Mouse (Mus musculus) layer of hippocampus, adult 11-12 months (tissue): ENCODE data around the gene Igf2r.
"Not testable (repeated sequence)": the region's sequence is repeated elsewhere in the genome, so short reads cannot be mapped to it uniquely, and the experiment has no call there.

Experiments
- DNase-seq: peaks from one replicate; pipeline ENCODE4 v3.0.0; 2022; ENCODE audit warnings: low spot score

Igf2r gene

DNA sequence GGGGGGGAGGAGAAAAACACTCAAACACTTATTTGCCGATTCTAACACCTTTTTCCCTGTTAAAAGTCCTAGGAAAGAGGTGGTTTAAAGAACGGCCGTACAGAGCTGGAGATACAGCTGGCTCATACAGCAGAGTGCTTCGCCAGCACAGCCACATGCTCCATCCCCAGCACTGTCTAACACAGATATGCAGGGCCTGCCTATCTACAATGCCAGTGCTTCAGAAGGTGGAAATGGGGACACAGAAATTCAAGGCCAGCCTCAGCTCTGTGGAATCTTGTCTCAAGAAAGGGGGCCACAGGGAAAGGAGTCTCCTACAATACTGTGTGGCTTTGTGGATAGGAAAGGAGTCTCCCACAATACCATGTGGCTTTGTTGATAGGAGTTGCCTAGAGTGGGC, 52.0 kb downstream of the Igf2r start:
- DNase-seq: no peak

DNA sequence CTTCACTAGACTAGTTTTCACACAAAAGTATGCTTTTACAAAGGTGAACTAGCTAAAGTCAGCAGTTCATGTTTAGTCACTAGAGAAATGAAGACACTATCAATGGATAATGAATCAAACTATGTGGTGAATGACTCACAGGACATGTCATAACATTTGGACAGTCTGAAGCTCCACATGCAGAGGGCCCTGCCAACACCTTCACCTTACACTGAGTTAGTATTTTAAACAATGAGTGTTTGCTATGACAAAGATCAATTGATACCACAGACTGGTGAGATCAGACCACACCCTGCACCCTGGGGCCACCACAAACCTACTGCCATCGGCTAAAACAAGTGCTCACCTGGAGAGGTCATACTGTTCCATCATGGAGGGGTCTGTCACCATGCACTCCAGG, 54.4 kb downstream of the Igf2r start:
- no peak for DNase-seq

DNA sequence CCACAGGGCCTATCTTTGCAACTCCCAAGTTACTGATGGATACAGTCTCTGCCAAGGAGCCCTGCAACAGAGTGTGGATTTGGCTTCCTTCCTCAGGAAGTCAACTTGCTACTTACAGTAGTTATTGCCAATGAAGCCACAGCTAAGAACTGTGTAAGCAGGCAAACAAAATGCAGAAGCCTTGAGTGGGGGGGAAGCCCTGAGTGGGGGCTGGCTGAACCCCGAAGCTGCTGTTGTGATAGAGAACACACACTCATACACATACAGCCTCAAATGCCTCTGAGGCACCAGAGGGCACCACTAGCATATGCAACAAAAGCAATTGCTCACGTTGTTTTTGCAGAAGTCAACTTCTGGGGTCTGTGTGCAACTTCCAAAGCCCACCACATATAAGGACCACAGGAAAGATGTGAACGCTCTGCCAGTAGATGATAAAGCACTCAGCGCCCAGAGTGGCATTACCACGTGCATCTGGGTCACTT, 55.3 kb downstream of the Igf2r start:
- DNase-seq: no peak

DNA sequence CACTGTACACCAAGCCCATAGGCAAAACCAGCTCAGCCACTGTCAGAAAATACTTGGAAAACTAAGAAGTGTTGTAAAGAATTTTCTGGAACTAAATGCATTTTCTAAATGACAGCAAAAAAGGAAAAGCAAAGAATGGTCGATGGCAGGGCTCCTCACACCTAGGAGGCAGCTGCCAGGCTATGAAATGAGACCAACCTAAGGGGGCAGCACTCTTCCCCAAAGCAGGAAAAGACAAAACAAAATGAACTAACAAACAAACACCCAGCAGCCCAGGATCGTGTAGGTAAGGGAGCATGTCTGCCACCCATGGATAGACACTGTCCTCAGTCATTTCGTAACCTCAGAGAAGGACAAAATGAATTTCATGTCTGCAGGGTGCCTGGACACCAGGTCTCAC, 56.5 kb downstream of the Igf2r start:
- DNase-seq: no peak

DNA sequence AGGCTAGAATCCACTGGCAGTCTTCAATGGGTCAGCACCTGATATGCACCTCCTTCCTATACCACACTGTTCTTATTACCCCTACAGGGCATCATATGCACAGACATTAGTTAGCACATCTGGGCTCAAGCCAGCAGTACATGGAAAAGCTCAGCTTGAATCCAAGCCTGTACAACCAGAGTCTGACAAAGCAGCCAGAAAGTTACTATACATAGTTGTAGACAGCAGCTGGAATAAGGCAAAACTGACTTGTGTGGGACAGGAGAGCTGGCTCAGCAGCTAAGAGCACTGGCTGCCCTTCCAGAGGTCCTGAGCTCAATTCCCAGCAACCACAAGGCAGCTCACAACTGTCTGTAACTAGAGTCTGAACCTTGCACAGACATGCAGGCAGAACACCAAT, 57.3 kb downstream of the Igf2r start:
- DNase-seq: no peak

DNA sequence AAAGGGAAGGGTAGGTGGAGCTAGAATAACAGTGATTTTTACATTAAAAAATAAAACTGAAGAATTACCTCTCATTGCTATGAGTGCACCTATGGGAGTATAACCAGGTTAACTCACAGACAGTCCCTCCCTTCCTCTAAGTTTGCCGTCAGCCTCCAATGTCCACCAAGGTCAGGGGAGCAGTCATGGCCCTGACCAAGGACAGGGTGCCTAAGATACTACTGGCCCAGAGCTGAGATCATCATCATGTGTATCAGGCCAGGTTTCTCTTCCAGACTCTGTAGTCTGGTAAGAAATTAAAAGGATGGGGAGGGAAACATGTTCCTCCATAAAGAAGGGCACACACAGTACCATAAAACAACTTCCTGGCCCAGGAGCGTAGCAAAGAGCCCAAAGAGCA, 58.5 kb downstream of the Igf2r start:
- DNase-seq: no peak

DNA sequence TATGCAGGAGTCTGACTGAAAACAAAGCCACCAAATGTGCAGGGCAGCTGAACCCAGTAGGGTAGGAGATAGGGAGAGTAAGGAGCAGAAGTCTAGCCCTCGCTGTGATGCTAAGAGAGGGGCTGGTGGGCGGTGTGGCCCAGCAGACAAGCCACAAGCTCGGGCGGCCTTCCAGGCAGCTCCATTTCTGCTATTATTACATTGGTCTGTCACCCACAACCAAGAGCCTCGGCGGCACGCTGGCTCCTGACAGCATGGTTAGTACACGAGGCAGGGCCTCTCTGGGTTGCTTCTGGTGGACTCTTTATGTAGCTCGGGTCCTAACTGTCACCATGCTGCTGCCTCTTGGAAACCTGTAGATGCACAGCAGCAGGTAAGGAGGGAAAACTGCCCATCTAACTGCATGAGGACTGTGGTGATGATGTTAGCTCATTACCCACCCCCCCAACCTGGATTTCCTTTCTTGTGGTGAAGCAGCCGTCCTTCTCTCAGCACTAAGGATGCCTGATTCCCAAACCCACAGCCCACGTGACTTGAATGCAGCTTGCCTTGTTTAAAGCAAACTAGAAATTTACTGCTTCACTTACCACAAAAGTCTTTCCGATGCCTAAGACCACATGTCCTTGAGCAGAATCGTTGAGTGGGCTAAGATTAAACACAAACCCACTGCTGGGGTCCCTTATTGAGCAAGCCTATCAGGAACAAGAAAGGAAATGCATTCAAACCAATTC, 59.2 kb downstream of the Igf2r start:
- peak; percentile 17 for DNase-seq

DNA sequence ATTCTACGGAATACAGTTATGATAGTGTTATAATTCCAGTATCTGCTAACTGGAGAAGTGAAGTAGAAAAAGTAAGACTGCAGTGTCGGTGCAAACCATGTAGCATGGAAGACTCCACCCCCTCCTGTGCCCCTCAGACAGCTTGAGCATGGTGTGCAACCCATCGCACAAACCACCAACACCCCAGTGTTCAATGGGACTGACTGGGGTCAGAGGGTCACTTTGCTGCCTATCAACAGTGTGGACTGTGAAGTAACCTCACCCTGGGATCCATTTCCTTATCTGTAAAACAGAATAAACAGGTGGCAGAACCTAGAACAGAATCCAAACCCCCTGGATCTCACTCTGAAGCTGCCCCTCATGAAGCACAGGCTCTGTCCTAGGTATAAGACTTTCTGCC, 61.1 kb downstream of the Igf2r start:
- no peak for DNase-seq

DNA sequence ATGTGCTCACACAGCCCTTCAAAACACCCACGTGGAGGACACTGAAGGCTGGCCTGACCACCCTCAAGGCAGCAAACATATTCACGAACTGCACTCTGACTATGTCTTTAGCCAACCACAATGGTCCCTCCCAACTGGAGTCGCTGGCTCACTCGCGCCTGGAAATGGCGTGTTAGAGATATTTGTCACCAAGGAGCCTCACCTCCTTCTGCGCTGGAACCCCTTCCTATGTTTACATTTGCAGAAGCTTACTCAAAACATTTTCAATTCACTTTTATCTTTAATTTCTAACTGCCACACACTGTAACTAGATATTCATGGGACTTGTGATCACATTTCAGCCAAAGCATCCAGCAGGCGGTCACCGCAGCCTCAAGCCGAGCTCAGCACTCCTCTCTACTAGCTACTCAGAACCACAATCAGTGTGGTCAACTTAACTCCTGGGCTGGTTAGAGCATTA, 62.8 kb downstream of the Igf2r start:
- DNase-seq: no peak

DNA sequence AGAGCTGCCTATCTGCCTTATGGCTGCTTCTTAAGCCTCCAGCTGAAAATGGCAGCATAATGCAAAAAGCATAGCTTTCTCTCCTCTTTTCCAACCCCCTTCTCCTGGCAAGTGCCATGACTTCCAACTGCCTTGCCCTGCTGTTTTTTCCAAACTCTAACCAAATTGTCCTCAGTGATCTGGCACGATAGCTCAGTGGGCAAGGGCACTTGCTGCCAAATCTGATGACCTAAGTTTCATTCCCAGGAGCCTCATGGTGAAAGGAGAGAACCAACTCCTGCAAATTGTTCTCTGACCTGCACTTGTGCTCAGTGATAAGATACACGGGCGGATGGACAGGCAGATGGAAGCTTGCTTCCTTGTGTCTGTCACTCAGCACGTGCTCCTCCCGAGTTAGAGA, 66.6 kb downstream of the Igf2r start:
- DNase-seq: no peak

DNA sequence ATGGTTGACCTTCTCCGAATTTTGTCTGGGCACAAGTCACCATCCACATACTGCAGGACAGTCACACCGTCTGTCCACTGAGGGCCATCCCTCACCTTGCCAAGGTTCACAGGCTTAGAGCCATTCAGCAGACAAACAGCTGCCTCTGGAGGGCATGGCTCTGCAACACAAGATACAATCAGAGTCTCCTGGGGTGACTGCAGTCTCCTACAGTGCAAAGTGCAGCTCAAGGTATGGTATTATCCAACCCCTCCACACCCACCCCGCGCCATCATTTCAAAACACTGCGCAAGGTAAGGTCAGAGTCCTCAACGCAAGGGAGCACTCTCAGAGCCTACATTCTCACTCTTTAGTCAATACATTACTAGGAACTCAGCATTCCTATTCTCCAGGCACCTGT, 69.1 kb downstream of the Igf2r start:
- DNase-seq: no peak

DNA sequence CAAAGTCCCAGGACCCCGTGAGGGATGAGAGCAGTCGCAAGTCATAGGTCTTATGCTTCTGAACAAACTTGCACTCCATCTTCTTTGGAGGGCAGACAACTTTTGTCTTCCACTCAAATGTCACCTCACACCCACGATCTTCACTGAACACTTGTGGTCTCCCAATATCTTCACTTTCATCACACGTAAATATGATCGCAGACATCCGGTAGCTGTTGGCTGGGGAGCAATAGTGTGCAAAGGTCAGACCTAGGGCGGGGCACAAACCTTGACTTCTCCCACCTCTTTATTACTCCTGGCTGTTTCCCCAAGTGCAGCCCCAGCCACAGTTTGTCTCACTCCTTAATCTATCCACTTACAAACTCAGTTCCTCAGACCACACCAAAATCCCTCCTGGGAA, 77.6 kb downstream of the Igf2r start:
- no peak for DNase-seq

DNA sequence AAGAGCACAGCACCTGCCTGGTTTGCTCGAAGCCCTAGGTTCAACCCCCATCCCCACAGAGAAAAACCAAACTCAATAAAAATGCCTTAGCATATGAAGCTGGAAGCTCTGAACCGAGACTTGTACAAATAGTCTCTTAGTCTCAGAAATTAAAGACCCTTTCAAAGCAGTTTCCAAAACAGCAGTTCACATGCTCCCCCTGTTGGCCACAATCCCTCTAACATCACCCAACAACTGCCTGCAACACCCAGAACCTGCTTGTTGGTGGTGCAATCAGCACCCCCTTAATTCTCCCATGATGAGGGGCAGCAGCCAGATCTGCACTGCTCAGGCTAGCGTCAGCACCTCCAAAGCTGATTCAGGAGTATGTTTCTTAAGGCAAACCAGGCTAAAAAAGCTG, 79.9 kb downstream of the Igf2r start:
- no peak for DNase-seq

DNA sequence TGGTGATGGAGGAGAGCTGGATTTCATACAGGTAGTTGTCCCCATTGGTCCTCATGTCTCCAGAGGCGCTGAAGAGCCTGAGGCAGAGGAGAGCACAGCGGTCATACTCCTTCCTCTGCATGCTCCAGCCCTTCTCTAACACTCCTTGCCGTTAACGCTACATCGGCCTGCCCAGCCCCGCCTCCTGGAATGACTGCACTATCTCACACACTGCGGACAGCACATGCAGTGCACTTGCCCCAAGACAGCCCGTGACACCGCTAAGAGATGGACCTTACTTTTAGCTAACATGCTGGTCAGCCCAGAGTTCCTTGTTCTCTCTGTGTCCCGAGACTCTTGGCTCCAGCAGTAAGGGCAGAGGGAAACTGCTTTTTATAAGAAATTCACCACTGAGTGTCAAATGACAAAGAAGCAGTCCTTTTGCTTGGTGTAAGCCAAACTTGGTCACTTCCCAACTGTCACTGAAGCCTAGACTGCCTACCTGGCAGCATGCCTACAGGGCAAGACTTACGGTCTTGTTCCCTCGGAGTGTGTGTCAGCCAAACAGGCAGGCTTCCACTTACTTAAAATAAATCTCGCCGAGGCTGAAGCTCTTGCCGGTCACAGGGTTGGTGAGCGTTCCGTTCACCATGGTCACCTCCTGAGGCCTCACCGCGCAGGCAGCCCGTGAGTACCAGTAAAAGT, 80.9 kb downstream of the Igf2r start:
- peak; percentile 27 for DNase-seq

DNA sequence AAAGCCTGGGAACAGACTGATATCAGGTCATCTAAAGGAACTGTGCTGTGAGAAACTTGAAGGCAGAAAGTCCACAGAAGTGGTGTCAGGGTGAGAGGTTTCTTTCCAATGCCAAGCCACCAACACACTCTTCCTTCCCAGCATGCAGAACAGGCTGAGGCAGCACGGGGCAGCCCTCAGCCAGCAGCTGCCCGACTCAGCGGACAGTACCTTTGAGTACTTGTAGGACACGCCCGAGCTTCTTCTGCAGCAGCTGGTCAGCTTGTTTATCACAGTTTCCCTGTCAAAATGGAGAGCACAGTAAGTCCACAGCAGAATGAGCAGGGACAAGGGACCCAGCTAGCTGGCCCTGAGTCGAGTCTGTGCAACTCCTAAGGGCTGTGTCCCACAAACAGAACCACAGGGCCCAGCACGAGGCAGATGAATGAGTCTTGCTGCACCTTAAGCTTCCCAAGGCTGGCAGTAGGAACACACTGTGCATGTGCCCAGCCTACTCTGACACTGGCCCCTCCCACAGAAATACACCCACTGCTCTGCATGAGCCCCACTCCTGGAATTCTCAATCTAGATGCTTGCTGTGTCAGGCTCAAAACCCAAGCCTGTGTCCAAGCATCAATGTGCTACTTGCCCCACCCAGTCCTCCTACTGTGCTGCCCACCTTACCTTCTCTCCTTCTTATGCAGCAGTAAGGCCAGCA, 84.4 kb downstream of the Igf2r start:
- DNase-seq: no peak

DNA sequence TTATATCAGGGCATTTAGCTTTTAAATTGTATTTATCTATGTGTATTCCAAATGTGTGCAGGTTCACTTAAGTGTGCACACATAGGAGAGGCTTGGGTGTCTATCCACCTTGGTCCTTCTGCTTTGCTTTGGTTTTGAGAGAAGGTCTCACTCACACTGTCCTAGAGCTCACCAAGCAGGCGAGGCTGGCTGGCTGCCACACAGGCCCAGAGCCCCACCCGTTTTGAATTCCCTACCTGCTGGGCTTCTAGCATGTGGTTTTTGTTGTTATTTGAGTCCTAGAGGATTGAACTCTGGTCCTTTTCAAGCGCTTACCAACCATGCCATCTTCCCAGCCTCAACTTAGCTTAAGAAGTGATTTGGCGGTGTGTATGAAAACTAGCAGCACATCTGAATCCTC, 85.1 kb downstream of the Igf2r start:
- no peak for DNase-seq

DNA sequence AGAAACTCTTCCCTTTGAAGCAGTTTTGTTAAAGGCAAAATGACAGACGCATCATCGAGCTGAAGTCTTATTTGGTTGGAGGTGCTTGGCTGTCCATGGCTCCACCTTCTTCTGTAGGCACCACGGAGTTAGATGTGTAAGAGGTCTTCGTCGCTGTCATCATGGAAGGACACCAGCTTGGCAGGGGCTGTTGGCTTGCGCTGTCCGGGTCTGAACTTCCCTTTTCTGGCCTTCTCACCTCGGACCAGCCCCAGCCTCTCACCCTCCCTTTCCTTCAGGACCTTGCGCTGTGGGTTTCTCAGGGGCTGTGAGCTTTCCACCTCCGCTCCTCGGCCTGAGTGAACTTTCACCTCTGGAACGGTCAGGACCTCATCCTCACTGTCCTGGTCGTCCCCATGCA, 85.9 kb downstream of the Igf2r start:
- no peak for DNase-seq

DNA sequence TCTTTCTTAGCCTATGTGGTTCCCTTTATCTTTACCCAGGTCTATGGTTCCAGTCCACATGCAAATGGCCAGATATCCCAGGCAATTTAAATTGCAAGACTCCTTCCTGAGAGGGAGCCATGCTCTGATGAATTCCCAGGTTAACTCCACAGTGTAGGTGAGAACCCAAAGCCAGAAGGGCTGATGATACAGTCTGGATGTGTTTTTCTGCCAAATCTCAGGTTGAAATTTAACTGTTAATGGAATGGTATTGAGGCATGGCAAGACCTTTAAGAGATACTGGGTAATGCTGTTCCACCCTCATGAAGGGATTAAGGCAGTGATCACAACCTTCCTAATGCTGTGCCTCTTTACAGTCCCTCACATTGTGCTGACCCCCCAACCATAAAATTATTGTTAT, 91.2 kb downstream of the Igf2r start:
- no peak for DNase-seq

DNA sequence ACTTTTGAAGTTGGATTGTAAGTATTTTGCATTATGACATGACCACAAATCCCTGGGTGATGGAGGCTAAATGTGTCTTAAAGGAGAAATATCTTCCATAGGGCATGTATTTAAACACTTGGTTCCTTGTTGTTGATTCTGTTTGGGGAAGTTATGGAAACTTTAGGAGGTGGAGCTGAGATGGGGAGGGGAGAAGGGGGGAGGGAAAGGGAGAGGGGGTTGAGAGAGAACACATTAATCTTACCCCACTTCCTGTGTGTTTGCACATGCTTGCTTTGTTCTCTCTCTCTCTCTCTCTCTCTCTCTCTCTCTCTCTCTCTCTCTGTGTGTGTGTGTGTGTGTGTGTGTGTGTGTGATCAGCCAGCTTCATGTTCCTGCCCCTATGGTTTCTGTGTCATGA, 92.3 kb downstream of the Igf2r start:
- no peak for DNase-seq

DNA sequence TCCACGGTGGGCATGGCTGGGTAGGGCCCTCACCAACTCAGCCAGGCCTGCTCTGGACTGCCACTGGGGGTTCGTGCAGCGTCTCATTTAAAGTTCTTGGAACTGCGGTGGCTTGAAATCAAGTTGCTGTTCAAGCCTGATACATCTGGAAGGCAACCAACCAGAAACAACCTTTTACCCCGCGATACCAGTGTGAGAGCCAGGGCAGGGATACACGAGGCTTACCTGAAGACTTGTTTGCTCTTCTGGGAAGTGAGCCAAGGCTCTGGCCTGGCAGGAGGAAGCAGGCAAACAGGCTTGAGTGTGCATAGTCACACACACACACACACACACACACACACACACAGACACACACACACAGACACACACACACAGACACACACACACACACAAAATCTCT, 93.8 kb downstream of the Igf2r start, which contains the start of gene Slc22a1:
Gene Slc22a1, minus strand, starts transcription at position 184 of the 400 bp plus-strand sequence.
- no peak for DNase-seq

DNA sequence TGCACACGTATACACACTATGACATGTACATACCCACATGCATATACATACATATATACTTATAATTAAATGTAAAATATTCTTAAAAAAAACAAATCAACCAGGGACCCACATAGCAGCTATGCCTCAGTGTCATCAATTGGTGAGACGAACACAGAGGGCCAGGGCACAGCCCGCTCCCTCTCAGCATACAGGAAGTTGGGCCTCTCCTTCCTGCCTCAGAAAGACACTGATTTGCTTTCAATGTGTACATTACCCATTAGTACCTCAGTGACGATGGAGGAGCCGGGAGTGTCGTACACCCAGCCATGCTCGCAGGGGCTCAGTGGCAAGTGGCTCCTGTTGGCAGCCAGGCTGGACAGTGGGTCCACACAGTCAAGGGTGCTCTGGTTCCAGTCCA, 94.5 kb downstream of the Igf2r start:
- DNase-seq: not testable (repeated sequence)

DNA sequence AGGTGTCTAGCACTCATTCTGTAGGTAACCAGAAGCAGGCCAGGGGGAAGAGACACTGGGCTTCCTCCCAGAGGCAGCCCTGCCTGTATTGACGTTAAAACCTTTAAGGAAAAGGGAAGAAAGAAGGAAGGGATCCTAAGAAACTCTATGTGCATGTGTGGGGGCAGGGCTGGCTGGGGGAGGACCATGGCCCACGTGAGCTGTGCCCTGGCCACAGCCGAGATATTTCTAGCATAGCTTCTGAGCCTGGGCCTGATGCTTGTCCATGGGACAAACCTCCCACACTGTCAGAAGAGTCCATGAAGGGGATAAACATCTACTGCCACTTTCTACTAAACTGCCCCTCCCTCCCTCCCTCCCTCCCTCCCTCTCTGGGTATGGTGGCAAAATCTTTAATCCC, 95.6 kb downstream of the Igf2r start:
- DNase-seq: no peak

DNA sequence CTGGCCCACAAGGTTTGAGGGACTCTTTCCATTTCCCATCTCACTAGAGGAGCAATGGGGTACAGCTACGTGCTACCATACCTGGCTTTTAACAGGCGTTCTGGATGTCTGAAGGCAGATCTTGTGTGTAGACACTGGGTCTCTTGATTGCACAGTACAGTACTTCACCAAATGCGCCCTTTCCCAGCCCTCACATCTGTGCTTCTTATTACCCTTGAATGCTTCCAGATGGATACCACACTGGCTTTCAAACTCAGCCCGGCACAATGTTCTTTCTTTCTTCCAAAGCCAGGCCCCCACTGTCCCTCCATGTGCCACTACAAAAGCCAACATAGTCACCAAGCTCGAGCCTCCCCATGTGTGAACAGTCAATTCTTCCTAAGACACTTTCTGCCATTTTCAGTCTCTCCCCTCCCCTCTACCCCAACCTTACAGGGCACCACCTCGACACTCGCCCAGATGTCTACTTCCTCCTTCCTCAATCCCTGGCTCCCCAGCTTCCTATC, 97.1 kb downstream of the Igf2r start:
- no peak for DNase-seq
